Mouse (Mus musculus) megakaryocyte, embryonic 14.5 days (primary cell): ENCODE results near the gene Id2.

Experiments used
- FLI1 ChIP-seq: IDR thresholded peaks from 2 replicates; pipeline ENCODE4 v1.6.1; 2012; ENCODE audit warnings: low read length, inconsistent platforms, mixed read lengths
- GATA1 ChIP-seq: IDR thresholded peaks from 3 replicates; pipeline ENCODE4 v1.6.1; 2012; ENCODE audit warnings: mixed read lengths, low read length, inconsistent platforms, borderline replicate concordance

DNA sequence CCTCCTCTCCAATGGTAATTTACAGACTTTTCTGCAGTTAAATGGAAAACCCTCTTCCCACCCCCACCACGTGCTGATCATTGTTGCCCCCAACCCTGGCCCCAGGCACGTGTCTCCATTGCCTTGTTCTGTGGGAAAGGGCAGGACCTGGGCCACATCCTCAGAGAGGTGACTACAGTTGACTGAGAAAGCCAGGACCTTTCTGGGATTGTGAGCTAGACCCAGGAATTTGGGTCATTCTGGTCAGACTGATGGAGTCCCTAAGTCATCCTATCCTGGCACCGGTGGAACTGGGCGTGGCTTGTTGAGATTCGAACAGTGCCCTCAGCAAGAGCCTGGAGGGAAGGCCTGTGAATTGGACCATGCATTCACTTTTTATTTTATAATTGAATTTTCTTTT, 4.4 kb upstream of the Id2 start:
- TF ChIP-seq GATA1 = no peak
- no peak for TF ChIP-seq FLI1
